Mouse (Mus musculus) neural tube, embryonic 11.5 days (tissue): Measurements from ENCODE around the gene Fancc. TPM values are rescaled to one million over a fixed set of nuclear protein-coding genes. Genes with fewer than 3 reads are reported as not detected.

Experiments used
- ATAC-seq: fragments of 200-750 bp; cut with Nextera tagmentation; 2 replicates; pipeline ENCODE4 v1.8.0; 2017; ENCODE audit warnings: moderate number of reproducible peaks, mild to moderate bottlenecking, moderate TSS enrichment, moderate library complexity; ENCODE audit not compliant: insufficient read depth, low FRiP score, low TSS enrichment
- DNase-seq: peaks from one replicate; pipeline ENCODE4 v3.0.0-alpha.2; 2015; ENCODE audit warnings: low spot score
- H3K27ac ChIP-seq: fragments of 300-500 bp; sonication (generic); 2 replicates; pipeline ENCODE4 v1.5.1; 2014; ENCODE audit warnings: low read depth, mild to moderate bottlenecking, low read length
- H3K27me3 ChIP-seq: fragments of 300-500 bp; sonication (generic); 2 replicates; pipeline ENCODE4 v1.6.1; 2014; ENCODE audit warnings: mild to moderate bottlenecking, low read length, mixed read lengths; ENCODE audit not compliant: control insufficient read depth, insufficient read depth
- H3K36me3 ChIP-seq: fragments of 300-500 bp; sonication (generic); 2 replicates; pipeline ENCODE4 v1.6.1; 2014; ENCODE audit warnings: mild to moderate bottlenecking, low read length, moderate library complexity, mixed read lengths; ENCODE audit not compliant: control insufficient read depth, insufficient read depth
- H3K4me1 ChIP-seq: fragments of 300-500 bp; sonication (generic); 2 replicates; pipeline ENCODE4 v1.6.1; 2014; ENCODE audit warnings: low read length, mixed read lengths; ENCODE audit not compliant: control insufficient read depth, insufficient read depth
- H3K4me2 ChIP-seq: fragments of 300-500 bp; sonication (generic); 2 replicates; pipeline ENCODE4 v1.6.1; 2014; ENCODE audit warnings: low read depth, mild to moderate bottlenecking, moderate library complexity
- H3K4me3 ChIP-seq: fragments of 300-500 bp; sonication (generic); 2 replicates; pipeline ENCODE4 v1.5.1; 2014; ENCODE audit warnings: low read depth, low read length
- H3K9ac ChIP-seq: fragments of 300-500 bp; sonication (generic); 2 replicates; pipeline ENCODE4 v1.6.1; 2014; ENCODE audit warnings: mild to moderate bottlenecking, low read length
- H3K9me3 ChIP-seq: fragments of 300-500 bp; sonication (generic); 2 replicates; pipeline ENCODE4 v1.6.1; 2016; ENCODE audit warnings: low read length; ENCODE audit not compliant: control insufficient read depth
- WGBS: fragments of 180-500 bp; shearing (Covaris S2); extraction: QIAGEN DNeasy Blood & Tissue Kit; methylation state at CpG from one replicate; pipeline ENCODE4 v1.1.7; 2014; 5-methylcytosine and 5-hydroxymethylcytosine counted together
- polyA plus RNA-seq: library from polyadenylated mRNA; unstranded; fragments of >200 nt; fragmentation: Nextera tagmentation; extraction: Ambion mirVana; gene quantifications from 2 replicates; pipeline ENCODE4 v1.2.1, GENCODE M21; 2014

Fancc gene
- polyA plus RNA-seq, 1 experiment from 2014 or later = 22.2 TPM

GRCm38 (mm10) chr13:63524061-63524460 lies 27.0 kb upstream of the Fancc start:
- Histone ChIP-seq H3K4me2 (no peak overlapping the region), H3K27me3 (no peaks in the 10 kb centered on the region), H3K36me3 (peaks cover 18% of the 10 kb centered on the region), H3K9me3 (no peaks in the 10 kb centered on the region), H3K27ac (no peak overlapping the region), H3K4me3 (no peak overlapping the region), H3K4me1 (peaks cover 45% of the 10 kb centered on the region), H3K9ac (no peak overlapping the region)
- ATAC-seq (no peak), DNase-seq (no peak)
- 66% methylated on average over 2 of the region's 2 CpGs for WGBS

GRCm38 (mm10) chr13:63522832-63523231 lies 25.8 kb upstream of the Fancc start:
- H3K9me3 ChIP-seq = no peaks in the 10 kb centered on the region
- H3K27ac ChIP-seq = no peak overlapping the region
- peaks cover 34% of the 10 kb centered on the region for H3K4me1 ChIP-seq
- DNase-seq (no peak), ATAC-seq (no peak)
- H3K4me2 ChIP-seq = no peak overlapping the region
- H3K36me3 ChIP-seq = peaks cover 23% of the 10 kb centered on the region
- H3K4me3 ChIP-seq = no peak overlapping the region
- 63% methylated on average over 10 of the region's 10 CpGs for WGBS
- H3K27me3 ChIP-seq = no peaks in the 10 kb centered on the region
- no peak overlapping the region for H3K9ac ChIP-seq

- Histone ChIP-seq H3K4me3 (no peak overlapping the region), H3K27ac (no peak overlapping the region), H3K9me3 (no peaks in the 10 kb centered on the region), H3K4me2 (no peak overlapping the region), H3K4me1 (peaks cover 19% of the 10 kb centered on the region), H3K27me3 (no peaks in the 10 kb centered on the region), H3K36me3 (peaks cover 35% of the 10 kb centered on the region), H3K9ac (no peak overlapping the region)
- ATAC-seq = no peak
- 94% methylated on average over 6 of the region's 6 CpGs for WGBS
- DNase-seq = no peak
These were observed 23.0 kb upstream of the Fancc start for GRCm38 (mm10) chr13:63520110-63520509.

- ATAC-seq = no peak
- Histone ChIP-seq H3K4me2 (no peak overlapping the region), H3K27ac (no peak overlapping the region), H3K4me3 (no peak overlapping the region), H3K27me3 (no peaks in the 10 kb centered on the region), H3K4me1 (peaks cover 29% of the 10 kb centered on the region), H3K36me3 (peaks cover 34% of the 10 kb centered on the region), H3K9ac (no peak overlapping the region), H3K9me3 (no peaks in the 10 kb centered on the region)
- DNase-seq = no peak
- 82% methylated on average over 2 of the region's 2 CpGs for WGBS
These were observed 19.5 kb upstream of the Fancc start for GRCm38 (mm10) chr13:63516535-63516934.

- Histone ChIP-seq H3K4me3 (no peak overlapping the region), H3K27me3 (no peaks in the 10 kb centered on the region), H3K4me2 (no peak overlapping the region), H3K9me3 (no peaks in the 10 kb centered on the region), H3K9ac (no peak overlapping the region), H3K36me3 (peaks cover 37% of the 10 kb centered on the region), H3K27ac (no peak overlapping the region), H3K4me1 (peaks cover 29% of the 10 kb centered on the region)
- ATAC-seq = no peak
- DNase-seq = no peak
- 73% methylated on average over 5 of the region's 5 CpGs for WGBS
These were observed 18.5 kb upstream of the Fancc start for GRCm38 (mm10) chr13:63515542-63515941.

GRCm38 (mm10) chr13:63514931-63515360 lies 17.9 kb upstream of the Fancc start:
- Histone ChIP-seq H3K27ac (peak overlapping the region; percentile 72), H3K27me3 (no peaks in the 10 kb centered on the region), H3K4me3 (no peak overlapping the region), H3K9me3 (no peaks in the 10 kb centered on the region), H3K36me3 (peaks cover 38% of the 10 kb centered on the region), H3K4me1 (peaks cover 29% of the 10 kb centered on the region), H3K9ac (no peak overlapping the region), H3K4me2 (no peak overlapping the region)
- 37% methylated on average over 8 of the region's 8 CpGs for WGBS
- peak; percentile 46 for DNase-seq
- peak; percentile 74 for ATAC-seq

GRCm38 (mm10) chr13:63513374-63514098 lies 16.5 kb upstream of the Fancc start:
- H3K27me3 ChIP-seq = no peaks in the 10 kb centered on the region
- H3K27ac ChIP-seq = 0 out of 2 replicates have a peak overlapping the region, but pooled peaks have one; percentile 5
- peaks cover 29% of the 10 kb centered on the region for H3K4me1 ChIP-seq
- no peak overlapping the region for H3K4me3 ChIP-seq
- 56% methylated on average over 26 of the region's 26 CpGs for WGBS
- H3K4me2 ChIP-seq = no peak overlapping the region
- ATAC-seq (0 out of 2 replicates have a peak, but pooled peaks have one; percentile 13), DNase-seq (no peak)
- no peaks in the 10 kb centered on the region for H3K9me3 ChIP-seq
- peaks cover 37% of the 10 kb centered on the region for H3K36me3 ChIP-seq
- H3K9ac ChIP-seq = no peak overlapping the region

GRCm38 (mm10) chr13:63512411-63512810 lies 15.3 kb upstream of the Fancc start:
- H3K9me3 ChIP-seq = no peaks in the 10 kb centered on the region
- H3K27me3 ChIP-seq = no peaks in the 10 kb centered on the region
- no peak overlapping the region for H3K4me2 ChIP-seq
- H3K9ac ChIP-seq = no peak overlapping the region
- peak; percentile 60 for DNase-seq
- H3K4me1 ChIP-seq = peaks cover 29% of the 10 kb centered on the region
- peaks cover 33% of the 10 kb centered on the region for H3K36me3 ChIP-seq
- H3K27ac ChIP-seq = no peak overlapping the region
- no peak for ATAC-seq
- H3K4me3 ChIP-seq = no peak overlapping the region
- 25% methylated on average over 6 of the region's 6 CpGs for WGBS

GRCm38 (mm10) chr13:63507821-63508220 lies 10.7 kb upstream of the Fancc start:
- 83% methylated on average over 5 of the region's 5 CpGs for WGBS
- Histone ChIP-seq H3K9ac (no peak overlapping the region), H3K36me3 (peaks cover 19% of the 10 kb centered on the region), H3K9me3 (no peaks in the 10 kb centered on the region), H3K4me3 (no peak overlapping the region), H3K27me3 (no peaks in the 10 kb centered on the region), H3K4me2 (no peak overlapping the region), H3K27ac (no peak overlapping the region), H3K4me1 (no peaks in the 10 kb centered on the region; the same call in 1 of the 2 replicates)
- ATAC-seq = no peak
- no peak for DNase-seq
